Comparison of ENCODE assay signal across 8 mouse cellular contexts in the genomic region with DNA sequence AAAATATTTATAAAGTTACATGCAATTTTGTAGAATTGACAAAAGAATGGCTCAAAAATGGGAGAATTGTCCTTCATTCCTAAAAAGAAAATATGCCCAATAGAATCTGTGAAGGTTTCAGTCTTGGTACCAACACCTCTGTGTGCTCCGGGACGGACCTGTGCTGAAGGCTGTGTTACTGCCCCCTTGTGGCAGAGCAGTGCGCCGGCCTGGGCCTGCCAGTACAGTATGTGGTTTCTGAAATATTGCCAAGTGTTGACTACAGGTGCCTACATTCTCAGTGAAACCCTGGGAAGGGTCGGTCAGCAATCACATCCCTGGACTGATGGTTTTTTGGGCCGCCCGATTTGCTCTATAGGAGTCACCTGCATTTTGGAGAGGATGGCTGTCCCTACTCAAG. TPM values are rescaled to one million over a fixed set of nuclear protein-coding genes. Genes with fewer than 3 reads are reported as not detected.
DNase-seq lines count a peak whose midpoint lies in the region; ATAC-seq lines count a peak whose summit lies in the region.
"Had no signal": no experiment of that assay in that cellular context is flagged by ENCODE, and none has a peak within 500 bp of the region (broad histone marks: within the 10 kb centered on the region; RNA-seq: fewer than 3 reads in every experiment).

No protein-coding gene starts in this region.

- no peak overlapping the region for H3K4me3 ChIP-seq in hindbrain, embryonic 13.5 days
- H3K4me3 ChIP-seq: neural tube, embryonic 12.5 days had no signal

- no peaks in the 10 kb centered on the region for H3K27me3 ChIP-seq in hindbrain, embryonic 13.5 days
- H3K27me3 ChIP-seq: neural tube, embryonic 12.5 days had no signal

- 31% methylated on average over 7 of the region's 7 CpGs for WGBS in hindbrain, embryonic 13.5 days

- DNase-seq in T-cell, adult 2 months (ENCODE audit: low spot score): peak; percentile 83
- peak; percentile 88 for DNase-seq in cerebellum, adult 9-11 months
- peak; percentile 50 to 67 for DNase-seq in frontal cortex, postnatal 25 days (ENCODE audit: low spot score in 2 of 2)
- DNase-seq in layer of hippocampus, postnatal 36 days: peak; percentile 59 to 61
- DNase-seq in right cerebral cortex, postnatal 36 days (ENCODE audit: low spot score in 2 of 2): peak; percentile 58 to 63

- no peak overlapping the region for H3K27ac ChIP-seq in hindbrain, embryonic 13.5 days
- H3K27ac ChIP-seq: neural tube, embryonic 12.5 days had no signal

- no peaks in the 10 kb centered on the region for H3K4me1 ChIP-seq in hindbrain, embryonic 13.5 days (replicated peaks)

- H3K4me2 ChIP-seq in hindbrain, embryonic 13.5 days: no peak overlapping the region
- H3K4me2 ChIP-seq: neural tube, embryonic 12.5 days had no signal

- peaks cover 90% of the 10 kb centered on the region for H3K36me3 ChIP-seq in hindbrain, embryonic 13.5 days

- H3K9ac ChIP-seq in hindbrain, embryonic 13.5 days: no peak overlapping the region
- H3K9ac ChIP-seq: neural tube, embryonic 12.5 days had no signal

- peak; percentile 65; the same call in 1 of the 2 replicates for ATAC-seq in hindbrain, embryonic 13.5 days (ENCODE audit: low FRiP score)
- peak; percentile 87 for ATAC-seq in megakaryocyte, adult 5-6 weeks (ENCODE audit: poor library complexity, severe bottlenecking)

- H3K9me3 ChIP-seq in hindbrain, embryonic 13.5 days: no peaks in the 10 kb centered on the region
- H3K9me3 ChIP-seq: neural tube, embryonic 12.5 days had no signal

RNA-seq across cellular contexts. Expression of gene Map1lc3b, which starts 8.7 kb away (rescaled TPM):
- 372 and 374 TPM in 2 replicates for polyA plus RNA-seq in hindbrain, embryonic 13.5 days (2015; fragmentation: Nextera tagmentation; extraction: Ambion mirVana)
- 100 to 1,000 TPM; 160 to 180 TPM for total RNA-seq in layer of hippocampus, postnatal 36 days (2021)
- total RNA-seq in megakaryocyte, adult 5-6 weeks (2015): 124 and 139 TPM in 2 replicates
- 141 and 163 TPM in 2 replicates for total RNA-seq in megakaryocyte, adult 5-6 weeks (2017)

RNA-seq across cellular contexts. Expression of gene Fbxo31, which starts 20.3 kb away (rescaled TPM):
- polyA plus RNA-seq in hindbrain, embryonic 13.5 days (2015; fragmentation: Nextera tagmentation; extraction: Ambion mirVana): 24.4 and 26.8 TPM in 2 replicates
- total RNA-seq in layer of hippocampus, postnatal 36 days (2021): 100 to 1,000 TPM; 106 to 108 TPM
- 4.2 and 5.3 TPM in 2 replicates for total RNA-seq in megakaryocyte, adult 5-6 weeks (2015)
- total RNA-seq in megakaryocyte, adult 5-6 weeks (2017): 5.2 and 10.8 TPM in 2 replicates

RNA-seq across cellular contexts. Expression of gene Zcchc14, which starts 53.8 kb away (rescaled TPM):
- polyA plus RNA-seq in hindbrain, embryonic 13.5 days (2015; fragmentation: Nextera tagmentation; extraction: Ambion mirVana): 27.5 and 28.3 TPM in 2 replicates
- 100 to 1,000 TPM in 1 of 2 experiments, 10 to 100 TPM in 1; 93.6 to 102 TPM for total RNA-seq in layer of hippocampus, postnatal 36 days (2021)
- 0.36 and 0.56 TPM in 2 replicates for total RNA-seq in megakaryocyte, adult 5-6 weeks (2015)
- 0.04 and 0.99 TPM in 2 replicates for total RNA-seq in megakaryocyte, adult 5-6 weeks (2017)

RNA-seq across cellular contexts. Expression of gene 1700018B08Rik, which starts 54.8 kb away (rescaled TPM):
- polyA plus RNA-seq in hindbrain, embryonic 13.5 days (2015; fragmentation: Nextera tagmentation; extraction: Ambion mirVana): not detected in 2 replicates
- total RNA-seq in layer of hippocampus, postnatal 36 days (2021): not detected
- total RNA-seq in megakaryocyte, adult 5-6 weeks (2015): not detected in 2 replicates
- not detected in 2 replicates for total RNA-seq in megakaryocyte, adult 5-6 weeks (2017)
- polyA plus RNA-seq: neural tube, embryonic 12.5 days had no signal

Comparison
In these comparisons a context has a peak if more than half of its experiments do, and no peak if none do; other contexts are left out.
1. RNA of gene Fbxo31, which starts 20.3 kb away (total RNA-seq): 106 to 108 TPM in layer of hippocampus, postnatal 36 days; 4.2 to 10.8 TPM in megakaryocyte, adult 5-6 weeks; every median in the first group is over 4 times any median in the second.
2. RNA of gene Zcchc14, which starts 53.8 kb away (total RNA-seq): 93.6 to 102 TPM in layer of hippocampus, postnatal 36 days; 0.04 to 0.99 TPM in megakaryocyte, adult 5-6 weeks; every median in the first group is over 10 times any median in the second.
3. Peak in every context shown above with its lines, with median percentiles within 50 percentile points of each other: DNase-seq.